Mouse (Mus musculus): ENCODE results near the gene Was. TPM values are rescaled to one million over a fixed set of nuclear protein-coding genes. Genes with fewer than 3 reads are reported as not detected.

The Was gene
- polyA plus RNA-seq, 1 experiment from 2014 or later: 0.91 TPM

- no peak for ATAC-seq (ENCODE audit: low FRiP score)
- 65% methylated on average over 1 of the region's 1 CpGs for WGBS
Observed at GRCm38 (mm10) chrX:8033009-8033408, 57.3 kb downstream of the Was start.

More at GRCm38 (mm10) chrX:8033009-8033408, 57.3 kb downstream of the Was start:
- Histone ChIP-seq H3K27ac (ENCODE audit: low read depth, low read length) (no peak overlapping the region), H3K4me2 (replicated peaks; ENCODE audit: low read depth, low read length) (no peak overlapping the region), H3K4me1 (replicated peaks; ENCODE audit: control insufficient read depth, insufficient read depth, low read length) (no peaks in the 10 kb centered on the region), H3K36me3 (ENCODE audit: control insufficient read depth, insufficient read depth, low read length) (no peaks in the 10 kb centered on the region), H3K4me3 (ENCODE audit: low read depth, low read length) (no peak overlapping the region), H3K27me3 (ENCODE audit: control insufficient read depth, insufficient read depth, low read length) (no peaks in the 10 kb centered on the region), H3K9ac (ENCODE audit: low read depth, low read length) (no peak overlapping the region), H3K9me3 (ENCODE audit: control insufficient read depth, low read length) (no peaks in the 10 kb centered on the region)
- DNase-seq (ENCODE audit: low spot score): no peak

Other genes starting within 250 kb of the Was start
- 32.4 and 37.5 TPM in 2 replicates for gene Otud5, start 249.1 kb downstream of the Was start, polyA plus RNA-seq (2014; fragmentation: Nextera tagmentation; extraction: Ambion mirVana)
- gene Pim2, start 212.2 kb downstream of the Was start, polyA plus RNA-seq (2014; fragmentation: Nextera tagmentation; extraction: Ambion mirVana): 6.4 and 7.1 TPM in 2 replicates
- gene Slc35a2, start 206.5 kb downstream of the Was start, polyA plus RNA-seq (2014; fragmentation: Nextera tagmentation; extraction: Ambion mirVana): 11.5 and 13.3 TPM in 2 replicates
- 155 and 161 TPM in 2 replicates for gene Pqbp1, start 191.2 kb downstream of the Was start, polyA plus RNA-seq (2014; fragmentation: Nextera tagmentation; extraction: Ambion mirVana)
- 168 and 179 TPM in 2 replicates for gene Timm17b, start 191.1 kb downstream of the Was start, polyA plus RNA-seq (2014; fragmentation: Nextera tagmentation; extraction: Ambion mirVana)
- not detected in 2 replicates for gene Gm10491, start 182.7 kb downstream of the Was start, polyA plus RNA-seq (2014; fragmentation: Nextera tagmentation; extraction: Ambion mirVana)
- gene Gm10490, start 181.0 kb downstream of the Was start, polyA plus RNA-seq (2014; fragmentation: Nextera tagmentation; extraction: Ambion mirVana): not detected in 2 replicates
- 23.9 and 25.9 TPM in 2 replicates for gene Pcsk1n, start 170.7 kb downstream of the Was start, polyA plus RNA-seq (2014; fragmentation: Nextera tagmentation; extraction: Ambion mirVana)
- not detected in 2 replicates for gene Eras, start 161.9 kb downstream of the Was start, polyA plus RNA-seq (2014; fragmentation: Nextera tagmentation; extraction: Ambion mirVana)
- 46.0 and 48.5 TPM in 2 replicates for gene Hdac6, start 142.6 kb downstream of the Was start, polyA plus RNA-seq (2014; fragmentation: Nextera tagmentation; extraction: Ambion mirVana)
- 3.9 and 4.9 TPM in 2 replicates for gene Gata1, start 112.4 kb downstream of the Was start, polyA plus RNA-seq (2014; fragmentation: Nextera tagmentation; extraction: Ambion mirVana)
- gene Glod5, start 72.0 kb downstream of the Was start, polyA plus RNA-seq (2014; fragmentation: Nextera tagmentation; extraction: Ambion mirVana): not detected in 2 replicates
- 59.8 and 68.7 TPM in 2 replicates for gene Suv39h1, start 15.7 kb downstream of the Was start, polyA plus RNA-seq (2014; fragmentation: Nextera tagmentation; extraction: Ambion mirVana)
- 25.6 and 30.8 TPM in 2 replicates for gene Wdr13, start 42.4 kb upstream of the Was start, polyA plus RNA-seq (2014; fragmentation: Nextera tagmentation; extraction: Ambion mirVana)
- 450 and 452 TPM in 2 replicates for gene Rbm3, start 55.4 kb upstream of the Was start, polyA plus RNA-seq (2014; fragmentation: Nextera tagmentation; extraction: Ambion mirVana)
- gene Tbc1d25, start 85.7 kb upstream of the Was start, polyA plus RNA-seq (2014; fragmentation: Nextera tagmentation; extraction: Ambion mirVana): 10.5 and 13.2 TPM in 2 replicates
- gene Ebp, start 103.0 kb upstream of the Was start, polyA plus RNA-seq (2014; fragmentation: Nextera tagmentation; extraction: Ambion mirVana): 38.1 and 39.3 TPM in 2 replicates
- gene Porcn, start 116.0 kb upstream of the Was start, polyA plus RNA-seq (2014; fragmentation: Nextera tagmentation; extraction: Ambion mirVana): 20.3 and 20.4 TPM in 2 replicates
- gene Ftsj1, start 161.9 kb upstream of the Was start, polyA plus RNA-seq (2014; fragmentation: Nextera tagmentation; extraction: Ambion mirVana): 42.8 and 43.3 TPM in 2 replicates
- gene Slc38a5, start 180.6 kb upstream of the Was start, polyA plus RNA-seq (2014; fragmentation: Nextera tagmentation; extraction: Ambion mirVana): 5.5 and 5.7 TPM in 2 replicates
- not detected in 2 replicates for gene Ssxb10, start 236.9 kb upstream of the Was start, polyA plus RNA-seq (2014; fragmentation: Nextera tagmentation; extraction: Ambion mirVana)

All from hindbrain, embryonic 11.5 days (tissue).